Mouse (Mus musculus): ENCODE data around the gene Csk.

Gene Csk

DNA sequence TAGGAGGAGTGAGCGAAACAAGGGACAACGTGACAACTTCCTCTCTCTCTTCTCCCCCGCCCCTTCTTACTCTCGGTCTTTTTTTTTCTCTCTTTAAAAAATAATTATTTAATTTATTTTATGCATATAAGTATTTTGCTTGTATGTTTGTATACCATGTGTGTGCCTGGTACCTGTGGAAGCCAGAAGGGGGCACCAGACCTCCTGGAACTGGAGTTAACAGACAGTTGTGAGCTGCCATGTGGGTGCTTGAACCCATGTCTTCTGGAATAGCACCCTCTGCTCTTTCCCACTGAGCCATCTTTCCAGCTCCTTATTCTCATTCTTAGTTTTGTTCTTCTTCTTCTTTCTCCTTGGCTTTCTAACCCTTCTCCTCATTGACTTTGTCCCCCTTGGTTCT is 5.5 kb upstream of the Csk start:
- in situ Hi-C loops (cut with MboI, MseI) = loop anchor here in 1 of 2 experiments (5.0 kb wide), 1 partner anchor 42 kb away; no protein-coding TSS in a partner anchor

DNA sequence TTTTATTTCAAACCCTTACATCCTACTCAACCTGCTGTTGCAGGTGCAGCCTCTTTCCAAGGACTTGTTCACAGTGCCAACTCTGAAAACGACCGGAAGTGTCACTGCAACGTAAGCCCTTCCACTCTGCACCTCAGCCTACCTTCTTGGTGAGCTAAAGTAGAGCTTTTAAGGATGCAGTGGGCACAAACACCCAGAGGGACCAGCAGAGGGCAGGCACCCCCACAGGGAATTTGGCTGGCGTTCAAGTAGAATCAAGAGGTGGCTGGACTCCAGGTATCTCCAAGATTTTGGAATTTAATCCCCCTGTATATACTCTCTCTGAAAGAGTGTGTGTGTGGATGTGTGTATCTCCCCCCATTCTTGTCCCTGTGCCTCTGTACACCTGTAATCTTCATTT is 4.4 kb upstream of the Csk start:
- in situ Hi-C loops (cut with MboI, MseI) = loop anchor here in 1 of 2 experiments (5.0 kb wide), 1 partner anchor 41 kb away; no protein-coding TSS in a partner anchor

DNA sequence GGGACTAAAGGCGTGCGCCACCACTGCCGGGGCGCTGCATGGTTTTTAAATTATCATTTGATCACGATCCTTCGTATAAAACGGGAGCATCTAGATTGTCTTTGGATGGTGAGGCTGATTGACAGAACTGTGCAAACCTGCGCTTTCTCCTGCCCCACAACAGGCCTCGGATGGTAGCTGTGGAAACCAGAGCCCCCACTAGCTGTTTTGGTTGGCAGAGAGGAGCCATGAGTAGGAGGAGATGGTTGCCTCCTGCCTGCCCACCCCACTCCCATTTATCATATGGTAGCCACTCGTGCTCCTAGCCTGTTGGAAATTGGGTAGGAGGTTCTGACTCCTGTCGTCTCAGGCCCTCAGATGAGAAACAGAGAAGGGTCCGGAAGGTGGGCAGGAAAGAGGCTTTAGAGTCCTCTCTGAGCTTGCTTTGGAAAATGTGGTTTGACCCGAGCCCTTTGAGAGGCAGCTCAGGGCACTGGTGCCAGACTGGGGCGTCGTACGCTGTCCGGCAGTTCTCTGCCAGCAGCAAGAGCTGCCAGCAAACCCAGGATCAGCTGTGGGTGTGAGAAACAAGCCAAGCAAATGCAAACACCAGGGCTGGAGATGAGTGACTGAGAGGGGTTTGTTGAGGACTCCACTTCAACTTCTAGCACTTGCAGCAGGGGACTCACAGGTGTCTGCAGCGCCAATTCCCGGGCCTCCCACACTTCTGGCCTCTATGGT is 3.4 kb upstream of the Csk start:
- in situ Hi-C loops (cut with MboI, MseI) = loop anchor here in 1 of 2 experiments (5.0 kb wide), 1 partner anchor 39 kb away; no protein-coding TSS in a partner anchor

DNA sequence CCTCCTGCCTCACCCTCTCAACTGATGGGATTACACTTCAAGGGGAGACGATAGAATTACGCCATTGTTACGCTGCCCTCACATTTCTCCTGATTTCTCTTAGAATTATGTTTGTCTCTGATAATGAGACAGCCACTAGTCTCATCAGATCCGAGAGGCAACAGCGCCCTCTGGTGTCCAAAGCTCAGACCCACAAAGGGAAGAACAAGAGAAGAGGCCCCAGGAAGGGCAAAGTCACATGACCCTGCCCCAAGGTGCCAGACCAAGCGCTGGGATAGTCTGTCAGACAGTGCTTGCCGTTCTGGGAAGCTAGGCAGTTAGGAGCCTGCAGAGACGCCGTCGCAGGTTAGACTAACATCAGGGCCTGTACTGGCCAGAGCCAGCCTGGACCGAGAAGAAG is 2.3 kb upstream of the Csk start:
- in situ Hi-C loops (cut with MboI, MseI) = loop anchor here in 1 of 2 experiments (5.0 kb wide), 1 partner anchor 38 kb away; no protein-coding TSS in a partner anchor

DNA sequence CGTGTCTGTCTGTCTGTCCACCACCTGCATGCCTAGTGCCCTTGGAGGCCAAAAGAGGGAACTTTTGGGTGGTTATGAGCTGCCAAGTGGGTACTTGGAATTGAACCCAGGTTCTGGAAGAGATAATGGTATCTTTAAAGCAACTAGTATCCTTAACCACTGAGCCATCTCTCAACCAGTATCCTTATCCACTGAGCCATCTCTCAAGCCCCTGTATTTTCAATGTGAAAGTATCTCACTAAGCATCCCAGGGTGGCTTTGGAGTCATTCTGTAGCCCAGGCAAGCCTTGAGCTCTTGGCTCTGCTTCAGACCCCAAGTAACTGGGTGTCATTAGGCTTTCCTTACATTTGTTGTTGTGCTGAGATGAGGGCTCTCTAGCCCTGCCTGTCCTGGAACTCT is 1.5 kb upstream of the Csk start:
- in situ Hi-C loops (cut with MboI, MseI) = loop anchor here (5.0 kb wide), 2 partner anchors 38 to 103 kb away; partner anchors contain the start of gene Mpi (in 1 of the 2)

DNA sequence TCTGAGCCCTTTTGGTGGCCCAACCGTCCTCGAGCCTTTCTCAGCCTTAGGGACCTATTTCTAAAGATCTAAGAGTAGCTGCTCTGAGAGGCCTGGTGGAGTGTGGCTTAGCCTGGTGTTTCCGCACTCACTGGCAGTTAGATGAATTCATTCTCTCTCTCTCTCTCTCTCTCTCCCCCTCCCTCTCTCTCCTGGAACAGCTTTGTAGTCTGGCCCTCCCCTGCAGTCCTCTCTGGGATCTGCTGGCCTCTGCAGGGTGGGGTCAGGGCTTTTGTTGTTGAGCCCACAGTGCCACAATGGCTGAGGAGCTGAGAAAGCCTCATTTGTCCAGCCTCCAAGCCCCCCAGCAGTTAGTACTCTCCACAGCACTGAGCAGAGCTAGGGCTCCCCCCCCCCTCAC is 576 bp downstream of the Csk start:
- in situ Hi-C loops (cut with MboI, MseI) = loop anchor here in 1 of 2 experiments (5.0 kb wide), 1 partner anchor 101 kb away; the partner anchor contains the start of gene Mpi

DNA sequence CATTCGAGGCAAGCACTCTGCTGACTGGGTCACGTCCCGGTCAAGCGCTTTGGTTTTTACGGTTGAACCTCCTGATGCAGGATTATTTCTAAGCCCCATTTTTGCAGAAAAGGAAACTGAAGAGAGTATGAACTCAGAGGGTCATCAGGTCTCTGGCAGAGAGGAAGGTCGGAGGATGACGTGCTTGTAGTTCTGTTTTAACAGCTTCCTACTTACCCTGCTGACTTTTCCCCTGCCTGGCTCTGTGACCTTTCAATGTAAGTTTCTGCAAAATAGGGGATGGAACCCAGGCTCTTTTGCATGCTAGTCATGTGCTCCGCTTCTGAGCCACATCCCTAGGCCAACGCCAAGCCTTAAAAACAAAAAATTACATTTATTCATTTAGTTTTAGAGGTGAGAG is 1.1 kb downstream of the Csk start:
- in situ Hi-C loops (cut with MboI, MseI) = loop anchor here in 1 of 2 experiments (5.0 kb wide), 1 partner anchor 100 kb away; the partner anchor contains the start of gene Mpi

DNA sequence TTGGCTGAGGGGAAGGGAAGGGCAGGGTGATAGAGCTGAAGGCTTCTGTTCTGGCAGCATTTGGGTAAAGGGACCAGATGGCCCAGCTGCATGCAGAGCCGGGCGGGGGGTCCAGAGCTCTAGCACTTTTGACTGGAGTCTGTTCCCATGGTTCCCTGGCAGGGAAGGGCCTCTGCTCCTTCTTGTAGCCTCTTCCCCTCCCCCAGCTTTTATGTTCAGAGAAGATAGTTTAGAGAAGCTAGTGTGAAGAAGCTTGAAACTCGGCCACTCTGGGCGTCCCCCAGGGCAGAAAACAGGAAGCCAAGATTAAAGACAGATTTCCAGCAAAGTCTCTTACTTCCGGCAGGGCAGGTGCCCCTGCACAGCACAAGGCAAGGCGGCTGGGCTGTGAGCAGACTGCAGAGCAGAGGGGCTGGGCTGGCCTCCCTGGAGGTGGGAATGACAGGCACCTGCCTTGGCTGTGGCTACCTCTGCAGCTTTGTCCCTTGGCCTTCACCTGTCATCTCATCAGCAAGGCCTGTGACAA is 2.6 kb downstream of the Csk start:
- in situ Hi-C loops (cut with MboI, MseI) = loop anchor here in 1 of 2 experiments (5.0 kb wide), 1 partner anchor 99 kb away; the partner anchor contains the start of gene Mpi

DNA sequence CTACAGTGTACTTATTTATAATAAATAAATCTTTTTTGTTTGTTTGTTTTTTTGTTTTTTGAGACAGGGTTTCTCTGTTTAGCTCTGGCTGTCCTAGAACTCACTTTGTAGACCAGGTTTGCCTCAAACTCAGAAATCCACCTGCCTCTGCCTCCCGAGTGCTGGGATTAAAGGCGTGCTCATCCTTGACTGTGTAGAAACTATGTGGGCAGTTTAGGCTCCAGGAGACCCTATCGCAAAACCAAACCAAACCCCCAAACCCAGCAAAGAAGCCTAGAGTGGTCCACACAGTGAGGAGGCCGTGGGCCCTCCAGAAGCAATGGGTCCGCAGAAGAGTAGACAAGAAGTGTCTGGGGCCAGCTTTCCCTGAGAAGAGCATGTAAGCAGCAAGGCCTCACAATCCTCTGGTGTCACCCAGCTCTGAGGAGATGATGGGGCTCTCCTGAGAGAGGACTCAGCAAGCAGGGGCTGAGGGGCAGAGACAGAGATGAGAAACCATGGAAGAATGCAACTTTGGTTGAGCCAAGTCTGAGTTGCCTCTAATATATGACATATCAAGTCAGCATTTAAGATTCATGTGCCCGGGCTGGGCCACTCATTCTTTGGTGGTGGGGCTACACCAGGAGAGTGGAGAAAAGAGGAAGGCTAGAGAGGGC is 3.2 kb downstream of the Csk start:
- in situ Hi-C loops (cut with MboI, MseI) = loop anchor here in 1 of 2 experiments (5.0 kb wide), 1 partner anchor 98 kb away; the partner anchor contains the start of gene Mpi

DNA sequence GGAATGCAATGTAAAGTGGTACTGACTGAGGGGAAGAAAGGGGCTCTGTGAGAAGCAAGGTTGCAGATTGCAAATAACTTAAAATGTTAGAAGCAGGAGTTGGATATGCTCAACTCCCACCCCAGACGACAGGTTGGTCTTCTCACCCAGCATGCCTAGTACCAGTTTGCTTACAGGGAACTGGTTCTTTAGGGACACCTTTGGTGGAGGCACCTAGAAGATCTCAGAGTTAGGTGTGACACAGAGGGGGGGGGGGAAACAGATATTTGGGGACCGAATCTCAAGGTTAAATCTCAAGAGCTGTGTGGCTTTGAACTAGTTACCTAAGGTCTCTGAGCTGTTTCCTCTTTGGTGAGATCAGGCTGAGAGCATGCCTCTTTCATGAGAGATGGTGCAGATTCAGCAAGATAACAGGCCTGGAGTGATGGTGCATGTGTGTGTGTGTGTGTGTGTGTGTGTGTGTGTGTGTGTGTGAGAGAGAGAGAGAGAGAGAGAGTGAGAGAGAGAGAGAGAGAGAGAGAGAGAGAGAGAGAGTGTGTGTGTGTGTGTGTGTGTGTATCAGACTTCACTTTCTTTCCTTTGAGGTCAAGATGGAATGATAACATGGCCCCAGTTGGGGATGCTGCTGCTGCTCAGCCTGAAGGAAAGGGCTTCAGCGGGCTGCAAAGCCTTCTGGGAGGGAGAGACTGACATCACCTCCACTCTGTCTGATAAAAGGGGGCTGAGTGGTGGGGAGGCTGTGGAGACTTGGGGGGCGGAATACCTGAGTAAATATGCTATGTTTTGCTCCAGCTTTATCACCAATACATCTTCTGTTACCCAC is 5.9 kb downstream of the Csk start:
- in situ Hi-C loops (cut with MboI, MseI) = loop anchor here in 1 of 2 experiments (10.0 kb wide), 1 partner anchor 1827 kb away; no protein-coding TSS in a partner anchor

DNA sequence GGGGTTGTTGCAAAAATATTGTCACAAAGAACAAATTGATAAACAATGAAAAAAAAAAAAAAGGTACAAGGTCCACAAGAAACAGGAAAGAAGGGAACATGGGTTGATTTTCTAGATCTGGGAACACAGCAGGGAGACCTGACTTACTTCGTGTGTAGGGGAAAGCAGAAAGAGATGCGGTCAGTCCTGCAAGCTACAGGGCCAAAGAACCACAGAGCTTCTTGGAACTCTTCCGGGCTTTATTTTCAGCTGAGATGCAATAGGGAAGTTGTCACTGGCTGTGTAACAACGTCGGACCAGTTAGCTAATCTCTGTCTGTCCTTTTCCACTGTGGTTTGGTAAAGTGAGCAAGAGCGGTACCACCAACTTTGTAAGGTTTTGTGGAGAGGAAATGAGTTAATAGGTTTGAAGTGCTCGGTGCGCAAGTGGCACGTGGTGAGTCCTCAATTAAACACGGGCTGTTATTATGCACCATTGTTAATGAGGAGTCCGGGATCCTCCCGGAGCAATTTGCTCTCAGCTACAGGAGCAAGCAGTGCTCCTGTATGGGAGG is 6.8 kb downstream of the Csk start:
- in situ Hi-C loops (cut with MboI, MseI) = loop anchor here in 1 of 2 experiments (10.0 kb wide), 1 partner anchor 1828 kb away; no protein-coding TSS in a partner anchor

DNA sequence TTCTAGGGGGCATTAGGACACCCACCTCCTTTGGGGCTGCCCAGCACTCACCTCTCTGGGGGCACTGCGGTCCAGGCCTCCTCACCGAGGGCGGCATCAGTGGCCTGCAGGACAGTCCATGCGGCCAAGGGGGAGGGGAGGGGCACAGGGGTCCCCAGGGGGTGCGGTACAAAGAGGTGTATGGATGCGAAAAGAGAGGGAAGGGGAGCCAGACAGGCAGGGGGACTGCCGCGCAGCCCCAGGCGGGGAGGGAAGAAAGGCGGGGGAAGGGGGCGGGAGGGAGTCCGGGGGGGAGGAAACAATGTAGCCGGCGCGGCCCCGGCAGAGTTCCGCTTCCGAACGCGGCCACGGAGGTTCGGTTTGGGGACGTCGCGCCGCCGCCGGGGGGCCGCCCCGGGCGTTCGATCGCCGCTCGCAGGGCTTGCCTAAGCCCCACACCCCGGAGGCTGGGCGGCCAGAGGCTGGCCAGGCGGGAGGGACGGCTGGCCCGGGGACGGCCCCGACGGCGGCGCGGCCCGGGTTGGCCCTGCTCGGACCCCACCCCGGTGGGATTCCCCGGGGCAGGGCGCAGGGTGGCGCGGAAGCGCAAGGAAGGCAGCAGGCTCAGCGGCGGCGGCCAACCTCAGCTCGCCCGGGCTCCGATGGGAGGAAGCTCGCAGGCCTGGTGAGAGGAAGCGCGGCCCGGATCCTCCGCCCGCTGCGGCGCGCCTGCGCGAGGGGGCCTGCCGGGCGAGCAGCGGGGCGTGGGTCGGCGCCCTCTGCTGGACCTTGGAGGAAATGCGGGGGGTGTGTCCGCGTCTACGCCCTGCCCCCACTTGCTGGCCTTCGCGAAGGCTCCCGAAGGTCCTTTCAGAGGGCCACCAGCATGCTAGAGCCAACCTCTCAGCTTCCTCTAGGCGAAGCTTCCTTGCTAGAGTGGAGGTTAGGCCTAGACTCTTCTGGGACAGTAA is 8.2 kb downstream of the Csk start:
- in situ Hi-C loops (cut with MboI, MseI) = loop anchor here (5.0 to 10.0 kb wide), 2 partner anchors 108 to 1830 kb away; partner anchors contain the start of gene Fam219b (in 1 of the 2)

DNA sequence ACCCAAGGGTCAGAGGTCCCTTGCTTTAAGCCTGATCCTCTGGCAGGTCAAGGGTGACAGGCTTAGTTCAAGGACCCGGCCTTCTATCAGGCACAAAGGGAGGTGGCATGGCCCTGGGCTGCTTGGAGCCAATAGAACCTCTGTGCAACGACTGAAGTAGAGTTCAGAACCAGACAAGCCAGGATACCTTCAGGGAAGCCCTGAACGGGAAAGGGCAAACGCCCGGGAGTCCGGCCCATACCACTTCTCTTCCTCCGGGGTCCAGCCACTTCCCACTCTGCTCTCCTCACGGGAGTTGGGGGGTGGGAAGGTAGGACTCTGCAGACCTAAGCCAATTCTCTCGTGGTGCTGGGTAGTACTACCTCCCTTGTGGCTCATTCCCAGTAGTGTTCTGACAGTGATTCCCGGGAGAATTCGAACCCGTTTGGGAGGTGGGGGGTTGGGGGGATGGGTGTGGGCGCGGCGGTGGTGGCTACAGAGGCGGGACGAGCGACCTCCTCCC is 8.9 kb downstream of the Csk start:
- in situ Hi-C loops (cut with MboI, MseI) = loop anchor here (5.0 to 10.0 kb wide), 2 partner anchors 107 to 1830 kb away; partner anchors contain the start of gene Fam219b (in 1 of the 2)

DNA sequence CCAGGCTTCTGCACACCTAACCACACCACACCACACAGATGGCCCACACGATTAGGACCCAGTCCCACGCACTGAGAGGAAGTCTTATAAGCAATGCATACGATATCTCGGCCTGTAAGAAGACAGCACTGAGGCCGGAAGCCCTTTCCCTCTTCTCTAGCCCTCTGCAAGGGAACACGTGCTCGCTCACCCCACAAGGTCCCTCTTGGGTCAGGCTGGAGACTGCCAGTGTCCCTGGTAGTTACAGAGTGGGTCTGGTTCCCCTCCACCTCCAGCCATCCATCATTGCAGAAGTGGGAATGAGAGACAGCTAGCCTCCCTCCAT is 9.6 kb downstream of the Csk start:
- in situ Hi-C loops (cut with MboI, MseI) = loop anchor here (5.0 to 10.0 kb wide), 2 partner anchors 107 to 1831 kb away; partner anchors contain the start of gene Fam219b (in 1 of the 2)

DNA sequence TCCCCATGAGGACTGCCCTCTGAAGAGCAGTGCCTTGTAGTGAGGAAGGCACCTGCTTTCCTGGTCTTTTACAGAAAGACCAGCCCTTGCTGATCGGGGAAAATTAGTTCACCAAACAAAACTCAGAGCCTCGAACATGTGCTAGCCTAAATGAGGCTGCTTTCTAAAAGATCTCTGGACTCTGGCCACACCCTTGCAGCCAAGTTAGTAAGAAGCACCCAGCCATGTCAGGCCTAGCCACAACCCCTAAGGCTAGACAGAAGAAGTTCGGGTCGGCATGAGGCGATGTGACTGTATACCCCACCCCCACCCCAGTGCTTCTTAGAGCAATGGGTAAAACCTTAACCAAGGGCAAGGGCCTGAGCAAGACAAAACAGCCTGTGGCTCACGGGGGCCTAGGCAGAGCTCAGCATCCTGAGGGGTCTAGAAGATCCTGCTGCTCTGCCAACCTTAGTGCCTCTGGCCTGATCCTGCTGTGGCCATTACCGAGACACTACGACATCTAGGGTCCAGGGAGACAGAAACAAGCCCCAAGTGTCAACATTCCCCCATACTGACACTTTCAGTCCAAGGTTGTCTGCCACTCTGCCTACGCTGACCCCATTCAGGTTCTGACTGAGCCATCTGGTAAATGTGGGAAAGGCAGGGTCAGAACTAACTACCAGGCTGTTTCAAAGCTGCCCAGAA is 10.1 kb downstream of the Csk start:
- in situ Hi-C loops (cut with MboI, MseI) = loop anchor here (5.0 to 10.0 kb wide), 2 partner anchors 106 to 1831 kb away; partner anchors contain the start of gene Fam219b (in 1 of the 2)

DNA sequence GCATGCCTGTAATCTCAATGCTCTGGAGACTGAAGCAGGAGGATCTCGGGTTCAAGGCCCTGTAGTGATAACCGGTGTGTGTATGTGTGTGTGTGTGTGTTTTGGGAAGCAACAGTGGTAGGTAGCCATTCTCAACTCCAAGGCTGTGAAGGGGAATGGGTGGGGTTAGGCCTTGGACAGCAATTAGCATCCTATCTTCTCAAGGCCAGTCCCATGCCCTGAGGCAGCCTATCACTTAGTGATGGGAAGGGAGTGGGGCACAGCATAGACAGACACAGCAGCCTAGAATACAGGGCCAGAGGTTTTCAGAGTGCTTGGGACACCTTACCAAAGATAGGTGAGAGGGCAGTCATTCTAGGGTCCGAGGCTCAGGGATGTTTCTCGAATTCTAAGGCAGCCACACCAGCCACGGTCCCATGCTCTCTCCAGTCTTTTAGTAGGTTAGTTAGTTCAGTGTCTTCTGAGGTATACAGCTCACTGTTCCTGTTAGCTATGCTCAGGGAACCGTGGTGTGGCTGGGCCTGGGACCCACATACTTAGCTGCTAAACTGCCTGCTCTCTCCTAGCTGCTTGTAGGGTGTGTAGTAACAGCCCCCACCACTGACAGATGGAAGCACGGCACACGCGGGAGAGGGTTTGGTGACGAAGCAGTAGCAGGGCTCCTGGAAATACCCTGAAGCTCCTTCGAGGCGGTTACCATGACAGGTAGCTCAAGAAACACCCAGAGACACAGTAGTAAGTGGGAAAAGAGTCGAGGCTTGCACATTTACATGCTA is 11.5 kb downstream of the Csk start:
- in situ Hi-C loops (cut with MboI, MseI) = loop anchor here (5.0 to 10.0 kb wide), 2 partner anchors 105 to 1833 kb away; partner anchors contain the start of gene Fam219b (in 1 of the 2)

DNA sequence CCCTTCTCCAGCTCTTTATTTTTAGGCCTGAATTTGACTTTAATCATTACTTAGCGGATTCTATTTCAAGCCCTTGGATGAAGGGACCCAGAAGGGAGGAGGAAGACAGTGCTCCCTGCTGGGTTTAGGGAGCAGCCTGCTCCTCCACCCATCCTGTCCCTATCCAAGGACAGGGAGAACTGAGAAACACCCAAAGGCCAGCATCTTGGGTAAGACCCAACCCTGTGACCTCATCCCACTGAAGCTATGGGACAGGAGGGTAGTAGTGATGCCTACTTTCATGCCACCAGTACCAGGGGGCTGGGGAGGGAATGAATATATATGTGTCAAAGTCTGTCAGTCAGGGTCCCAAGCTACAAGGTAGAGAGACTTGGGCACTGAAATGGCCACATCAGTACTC is 12.4 kb downstream of the Csk start:
- in situ Hi-C loops (cut with MboI, MseI) = loop anchor here (5.0 to 10.0 kb wide), 2 partner anchors 104 to 1834 kb away; partner anchors contain the start of gene Fam219b (in 1 of the 2)

All from T-helper 17 cell (primary cell).